Mouse (Mus musculus) testis, postnatal 14 days (tissue): ENCODE measurements at regions not wholly inside any gene's neighbourhood (a gene's known extent, or its start where the extent isn't known, plus 50 kb on each side); places are given as distances from the start of the nearest gene placed in this dataset.
"Not testable (repeated sequence)": the region's sequence is repeated elsewhere in the genome, so short reads cannot be mapped to it uniquely, and the experiment has no call there.

Experiments
- DNase-seq: peaks from one replicate; pipeline ENCODE4 v3.0.0; 2021; ENCODE audit warnings: low spot score

- DNase-seq: no peak
Measured at GRCm38 (mm10) chr12:8410410-8411341, 89.1 kb downstream of the Rhob start.

DNA sequence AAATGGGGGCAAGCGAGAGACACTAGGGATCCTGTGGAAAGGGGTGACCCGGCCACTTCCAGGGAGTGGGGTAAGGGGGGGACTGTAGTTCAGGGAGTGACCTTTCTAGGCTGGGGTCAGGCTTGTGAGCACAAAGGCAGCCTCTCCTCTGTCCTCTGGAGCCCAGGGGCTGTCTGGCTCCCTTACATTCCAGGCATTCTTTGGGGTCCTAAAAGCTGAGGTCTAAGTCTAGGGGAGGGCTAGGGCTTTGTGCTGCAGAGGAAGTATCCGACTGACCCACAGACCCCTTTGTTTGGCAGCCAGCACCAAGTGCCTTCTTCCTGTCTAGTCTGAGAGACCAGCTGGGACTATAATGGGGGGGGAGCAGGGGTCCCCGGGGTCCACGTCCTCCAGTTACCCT, 88.9 kb downstream of the Hs1bp3 start:
- no peak for DNase-seq

GRCm38 (mm10) chr12:8401376-8401775, 88.1 kb downstream of the Hs1bp3 start:
- DNase-seq: no peak

- no peak for DNase-seq
Measured at GRCm38 (mm10) chr12:8400345-8401130, 87.3 kb downstream of the Hs1bp3 start.

DNA sequence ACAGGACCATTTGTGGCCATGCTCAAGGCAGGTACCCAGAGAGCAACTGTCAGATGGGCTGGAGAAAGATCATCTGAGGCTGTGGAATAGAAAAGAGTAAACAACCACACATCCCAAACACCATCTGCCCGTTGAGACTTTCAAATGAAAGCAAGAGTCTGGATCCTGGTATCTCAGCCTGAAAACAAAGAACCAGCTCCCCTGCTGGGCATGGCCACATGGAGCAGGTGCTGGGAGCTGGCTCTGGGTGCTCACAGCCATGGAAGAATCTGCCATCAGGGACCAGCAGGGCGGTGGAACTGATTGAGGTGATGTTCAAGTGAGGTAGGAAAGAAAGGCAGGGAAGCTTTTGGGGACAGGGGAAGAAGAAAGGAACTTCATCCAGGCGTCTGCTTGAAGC, 85.6 kb downstream of the Hs1bp3 start:
- DNase-seq: no peak

GRCm38 (mm10) chr12:8396408-8396807, 83.2 kb downstream of the Hs1bp3 start:
- DNase-seq: not testable (repeated sequence)

DNA sequence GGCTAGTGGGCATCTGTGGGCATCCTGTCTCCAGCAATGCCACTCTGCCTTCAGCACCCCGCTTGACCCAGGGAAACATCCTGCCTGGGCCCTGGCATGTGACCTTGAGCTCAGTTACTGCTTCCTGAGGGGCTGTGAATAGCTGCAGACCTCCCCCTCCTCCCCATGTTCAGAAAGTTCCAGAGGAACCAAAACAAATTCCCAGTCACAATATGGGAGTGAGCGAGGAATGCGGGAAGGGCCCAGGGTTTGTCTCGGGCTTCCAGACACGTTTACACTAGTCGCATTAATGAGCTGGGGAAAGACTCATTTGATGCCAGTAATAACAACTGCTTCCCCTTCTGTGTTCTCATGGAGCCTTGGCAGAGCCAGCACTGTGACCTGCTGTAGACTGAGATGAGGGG, 81.7 kb downstream of the Hs1bp3 start:
- no peak for DNase-seq

DNA sequence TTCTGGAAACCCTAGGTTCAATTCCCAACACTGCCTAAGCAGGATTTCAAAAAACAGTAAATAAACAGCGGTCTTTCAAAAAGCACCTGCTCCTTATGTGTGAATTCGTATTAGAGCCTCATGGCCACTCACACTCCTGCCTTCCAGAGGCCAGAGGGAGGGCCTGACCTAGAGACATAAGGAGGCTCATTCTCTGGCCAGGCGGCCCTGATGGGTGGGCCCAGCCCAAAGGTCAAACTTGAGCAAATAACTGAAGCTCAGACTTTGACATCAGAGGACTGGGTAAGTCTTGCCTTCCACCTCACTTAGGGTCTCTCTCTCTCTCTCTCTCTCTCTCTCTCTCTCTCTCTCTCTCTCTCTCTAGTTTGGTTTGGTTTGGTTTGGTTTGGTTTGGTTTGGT, 80.7 kb downstream of the Hs1bp3 start:
- no peak for DNase-seq
